Mouse (Mus musculus) liver, embryonic 15.5 days (tissue): ENCODE measurements at regions not wholly inside any gene's neighbourhood (a gene's known extent, or its start where the extent isn't known, plus 50 kb on each side); places are given as distances from the start of the nearest gene placed in this dataset.

ENCODE experiments used
- ATAC-seq: fragments of 200-750 bp; cut with Nextera tagmentation; 2 replicates; pipeline ENCODE4 v1.8.0; 2017; ENCODE audit warnings: moderate number of reproducible peaks, mild to moderate bottlenecking, moderate library complexity; ENCODE audit not compliant: insufficient read depth
- H3K27ac ChIP-seq: fragments of 300-500 bp; sonication (generic); replicated peaks from 2 replicates; pipeline ENCODE4 v1.5.1; 2015; ENCODE audit warnings: mild to moderate bottlenecking, inconsistent platforms
- H3K27me3 ChIP-seq: fragments of 300-500 bp; sonication (generic); 2 replicates; pipeline ENCODE4 v1.6.1; 2015; ENCODE audit warnings: mild to moderate bottlenecking, inconsistent platforms
- H3K36me3 ChIP-seq: fragments of 300-500 bp; sonication (generic); replicated peaks from 2 replicates; pipeline ENCODE4 v1.6.1; 2015; ENCODE audit warnings: moderate library complexity, mild to moderate bottlenecking, inconsistent platforms
- H3K4me1 ChIP-seq: fragments of 300-500 bp; sonication (generic); replicated peaks from 2 replicates; pipeline ENCODE4 v1.6.1; 2015; ENCODE audit warnings: inconsistent platforms
- H3K4me2 ChIP-seq: fragments of 300-500 bp; sonication (generic); 2 replicates; pipeline ENCODE4 v1.6.1; 2015; ENCODE audit warnings: moderate library complexity, mild to moderate bottlenecking, inconsistent platforms
- H3K4me3 ChIP-seq: fragments of 300-500 bp; sonication (generic); replicated peaks from 2 replicates; pipeline ENCODE4 v1.5.1; 2015; ENCODE audit warnings: mild to moderate bottlenecking, inconsistent platforms
- H3K9ac ChIP-seq: fragments of 300-500 bp; sonication (generic); 2 replicates; pipeline ENCODE4 v1.6.1; 2015; ENCODE audit warnings: moderate library complexity, mild to moderate bottlenecking, inconsistent platforms
- H3K9me3 ChIP-seq: fragments of 300-500 bp; sonication (generic); replicated peaks from 2 replicates; pipeline ENCODE4 v1.6.1; 2016; ENCODE audit warnings: inconsistent platforms
- WGBS: fragments of 180-500 bp; shearing (Covaris S2); methylation state at CpG from one replicate; pipeline ENCODE4 v1.1.7; 2015; ENCODE audit warnings: mixed read lengths; ENCODE audit not compliant: insufficient replicate concordance; 5-methylcytosine and 5-hydroxymethylcytosine counted together

- H3K4me3 ChIP-seq = no peak overlapping the region
- H3K9me3 ChIP-seq = no peaks in the 10 kb centered on the region
- H3K4me2 ChIP-seq = no peak overlapping the region
- WGBS = 4% methylated on average over 8 of the region's 8 CpGs
- H3K4me1 ChIP-seq = no peaks in the 10 kb centered on the region
- no peak for ATAC-seq
- H3K36me3 ChIP-seq = no peaks in the 10 kb centered on the region
- no peak overlapping the region for H3K9ac ChIP-seq
- 0 out of 2 replicates have a peak, but pooled peaks cover 3% of the 10 kb centered on the region for H3K27me3 ChIP-seq
- no peak overlapping the region for H3K27ac ChIP-seq
Observed at GRCm38 (mm10) chr13:52275675-52276074, 255.4 kb downstream of the Diras2 start.

GRCm38 (mm10) chr13:52277195-52277594 lies 253.9 kb downstream of the Diras2 start:
- no peak overlapping the region for H3K9ac ChIP-seq
- ATAC-seq = no peak
- no peak overlapping the region for H3K4me2 ChIP-seq
- no peaks in the 10 kb centered on the region for H3K9me3 ChIP-seq
- H3K27ac ChIP-seq = no peak overlapping the region
- H3K36me3 ChIP-seq = no peaks in the 10 kb centered on the region
- no peaks in the 10 kb centered on the region for H3K4me1 ChIP-seq
- H3K27me3 ChIP-seq = 0 out of 2 replicates have a peak, but pooled peaks cover 3% of the 10 kb centered on the region
- 17% methylated on average over 3 of the region's 3 CpGs for WGBS
- no peak overlapping the region for H3K4me3 ChIP-seq

GRCm38 (mm10) chr13:52278831-52279230 lies 252.2 kb downstream of the Diras2 start:
- Histone ChIP-seq H3K27me3 (0 out of 2 replicates have a peak, but pooled peaks cover 3% of the 10 kb centered on the region), H3K4me1 (no peaks in the 10 kb centered on the region), H3K36me3 (no peaks in the 10 kb centered on the region), H3K4me2 (no peak overlapping the region), H3K27ac (no peak overlapping the region), H3K9ac (no peak overlapping the region), H3K9me3 (no peaks in the 10 kb centered on the region), H3K4me3 (no peak overlapping the region)
- 54% methylated on average over 1 of the region's 1 CpGs for WGBS
- ATAC-seq = no peak

GRCm38 (mm10) chr13:52279281-52279969 lies 251.7 kb downstream of the Diras2 start:
- no peaks in the 10 kb centered on the region for H3K9me3 ChIP-seq
- H3K4me2 ChIP-seq = no peak overlapping the region
- H3K9ac ChIP-seq = no peak overlapping the region
- no peak for ATAC-seq
- H3K27me3 ChIP-seq = 0 out of 2 replicates have a peak, but pooled peaks cover 3% of the 10 kb centered on the region
- H3K36me3 ChIP-seq = no peaks in the 10 kb centered on the region
- no peak overlapping the region for H3K27ac ChIP-seq
- WGBS = 50% methylated on average over 11 of the region's 11 CpGs
- H3K4me1 ChIP-seq = no peaks in the 10 kb centered on the region
- no peak overlapping the region for H3K4me3 ChIP-seq

- H3K4me3 ChIP-seq = no peak overlapping the region
- 62% methylated on average over 5 of the region's 5 CpGs for WGBS
- no peaks in the 10 kb centered on the region for H3K9me3 ChIP-seq
- no peaks in the 10 kb centered on the region for H3K4me1 ChIP-seq
- ATAC-seq = no peak
- H3K27me3 ChIP-seq = 0 out of 2 replicates have a peak, but pooled peaks cover 3% of the 10 kb centered on the region
- no peak overlapping the region for H3K4me2 ChIP-seq
- no peaks in the 10 kb centered on the region for H3K36me3 ChIP-seq
- no peak overlapping the region for H3K27ac ChIP-seq
- no peak overlapping the region for H3K9ac ChIP-seq
Observed at GRCm38 (mm10) chr13:52279970-52280348, 251.1 kb downstream of the Diras2 start.

- ATAC-seq = no peak
- H3K4me3 ChIP-seq = no peak overlapping the region
- H3K9ac ChIP-seq = no peak overlapping the region
- H3K36me3 ChIP-seq = no peaks in the 10 kb centered on the region
- no peak overlapping the region for H3K27ac ChIP-seq
- no peaks in the 10 kb centered on the region for H3K4me1 ChIP-seq
- WGBS = 35% methylated on average over 2 of the region's 2 CpGs
- H3K9me3 ChIP-seq = no peaks in the 10 kb centered on the region
- 0 out of 2 replicates have a peak, but pooled peaks cover 3% of the 10 kb centered on the region for H3K27me3 ChIP-seq
- H3K4me2 ChIP-seq = no peak overlapping the region
Observed at GRCm38 (mm10) chr13:52281271-52281670, 249.8 kb downstream of the Diras2 start.

- Histone ChIP-seq H3K27me3 (no peaks in the 10 kb centered on the region), H3K9ac (no peak overlapping the region), H3K4me3 (no peak overlapping the region), H3K4me2 (no peak overlapping the region), H3K9me3 (no peaks in the 10 kb centered on the region), H3K36me3 (no peaks in the 10 kb centered on the region), H3K4me1 (no peaks in the 10 kb centered on the region), H3K27ac (no peak overlapping the region)
- no peak for ATAC-seq
- 64% methylated on average over 13 of the region's 13 CpGs for WGBS
Observed at GRCm38 (mm10) chr13:52282500-52282899, 248.6 kb downstream of the Diras2 start.

GRCm38 (mm10) chr13:52283456-52283855 lies 247.6 kb downstream of the Diras2 start:
- H3K27me3 ChIP-seq = no peaks in the 10 kb centered on the region
- no peaks in the 10 kb centered on the region for H3K36me3 ChIP-seq
- 10% methylated on average over 11 of the region's 11 CpGs for WGBS
- H3K4me1 ChIP-seq = no peaks in the 10 kb centered on the region
- no peak overlapping the region for H3K9ac ChIP-seq
- no peak overlapping the region for H3K27ac ChIP-seq
- H3K9me3 ChIP-seq = no peaks in the 10 kb centered on the region
- peak; percentile 40; the same call in 1 of the 2 replicates for ATAC-seq
- no peak overlapping the region for H3K4me3 ChIP-seq
- no peak overlapping the region for H3K4me2 ChIP-seq

- no peaks in the 10 kb centered on the region for H3K4me1 ChIP-seq
- H3K4me3 ChIP-seq = no peak overlapping the region
- H3K9me3 ChIP-seq = no peaks in the 10 kb centered on the region
- no peak overlapping the region for H3K4me2 ChIP-seq
- 62% methylated on average over 12 of the region's 12 CpGs for WGBS
- H3K27ac ChIP-seq = no peak overlapping the region
- H3K9ac ChIP-seq = no peak overlapping the region
- no peaks in the 10 kb centered on the region for H3K36me3 ChIP-seq
- H3K27me3 ChIP-seq = no peaks in the 10 kb centered on the region
- ATAC-seq = no peak
Observed at GRCm38 (mm10) chr13:52284026-52284801, 246.9 kb downstream of the Diras2 start.

GRCm38 (mm10) chr13:52288400-52288799 lies 242.7 kb downstream of the Diras2 start:
- no peak overlapping the region for H3K4me3 ChIP-seq
- H3K36me3 ChIP-seq = no peaks in the 10 kb centered on the region
- H3K9me3 ChIP-seq = no peaks in the 10 kb centered on the region
- H3K27me3 ChIP-seq = no peaks in the 10 kb centered on the region
- no peak for ATAC-seq
- no peak overlapping the region for H3K27ac ChIP-seq
- H3K4me1 ChIP-seq = no peaks in the 10 kb centered on the region
- no peak overlapping the region for H3K4me2 ChIP-seq
- 65% methylated on average over 6 of the region's 6 CpGs for WGBS
- no peak overlapping the region for H3K9ac ChIP-seq

GRCm38 (mm10) chr13:52295847-52296246 lies 235.2 kb downstream of the Diras2 start:
- no peak for ATAC-seq

More at GRCm38 (mm10) chr13:52295847-52296246, 235.2 kb downstream of the Diras2 start:
- H3K4me3 ChIP-seq = no peak overlapping the region
- H3K36me3 ChIP-seq = no peaks in the 10 kb centered on the region
- no peaks in the 10 kb centered on the region for H3K27me3 ChIP-seq
- no peaks in the 10 kb centered on the region for H3K4me1 ChIP-seq
- H3K9me3 ChIP-seq = no peaks in the 10 kb centered on the region
- H3K9ac ChIP-seq = no peak overlapping the region
- no peak overlapping the region for H3K27ac ChIP-seq
- no peak overlapping the region for H3K4me2 ChIP-seq
- 54% methylated on average over 15 of the region's 15 CpGs for WGBS
